Mouse (Mus musculus) granulocyte monocyte progenitor cell, adult 5-6 weeks (primary cell): ENCODE results near the gene Gpd2. TPM values are rescaled to one million over a fixed set of nuclear protein-coding genes. Genes with fewer than 3 reads are reported as not detected.
A peak's percentile ranks its signal among the peaks of the same experiment; 100 is the strongest.

Source experiments
- ATAC-seq: replicated peaks from 2 replicates; pipeline ENCODE4 v1.8.0; 2016; ENCODE audit warnings: mild to moderate bottlenecking, moderate TSS enrichment, inconsistent platforms; ENCODE audit not compliant: poor library complexity, severe bottlenecking
- total RNA-seq, 2 experiments: library from RNA; stranded (forward) in 1 of 2; stranded (reverse) in 1 of 2; fragments of 200-712, 200-1000 nt in 1 of 2; fragments of >200 nt in 1 of 2; fragmentation: Nextera tagmentation in 1 of 2; gene quantifications; 2 replicates each; pipeline ENCODE4 v1.2.3; 2014 to 2017

Gpd2 gene
- total RNA-seq, 2 experiments from 2014 or later = 19.2 to 31.1 TPM

GRCm38 (mm10) chr2:57287986-57288385, 50.6 kb downstream of the Gpd2 start:
- no peak for ATAC-seq

- ATAC-seq = no peak
Measured at GRCm38 (mm10) chr2:57293571-57293970, 56.1 kb downstream of the Gpd2 start.

- ATAC-seq = peak; percentile 7; the same call in 1 of the 2 replicates
Measured at GRCm38 (mm10) chr2:57296069-57296468, 58.6 kb downstream of the Gpd2 start.

- ATAC-seq = no peak
Measured at GRCm38 (mm10) chr2:57297226-57297625, 59.8 kb downstream of the Gpd2 start.

- peak; percentile 30 for ATAC-seq
Measured at GRCm38 (mm10) chr2:57301539-57301938, 64.1 kb downstream of the Gpd2 start.

- ATAC-seq = no peak
Measured at GRCm38 (mm10) chr2:57304212-57304611, 66.8 kb downstream of the Gpd2 start.

GRCm38 (mm10) chr2:57312268-57312797, 74.9 kb downstream of the Gpd2 start:
- no peak for ATAC-seq

GRCm38 (mm10) chr2:57316055-57316454, 78.6 kb downstream of the Gpd2 start:
- peak; percentile 88 for ATAC-seq

- no peak for ATAC-seq
Measured at GRCm38 (mm10) chr2:57318336-57318735, 80.9 kb downstream of the Gpd2 start.

- no peak for ATAC-seq
Measured at GRCm38 (mm10) chr2:57326091-57326490, 88.7 kb downstream of the Gpd2 start.

- no peak for ATAC-seq
Measured at GRCm38 (mm10) chr2:57329327-57329726, 91.9 kb downstream of the Gpd2 start.

- ATAC-seq = peak; percentile 93
Measured at GRCm38 (mm10) chr2:57330812-57331211, 93.4 kb downstream of the Gpd2 start.

- ATAC-seq = peak; percentile 84
Measured at GRCm38 (mm10) chr2:57331266-57331665, 93.8 kb downstream of the Gpd2 start.

- no peak for ATAC-seq
Measured at GRCm38 (mm10) chr2:57333481-57333880, 96.0 kb downstream of the Gpd2 start.

- no peak for ATAC-seq
Measured at GRCm38 (mm10) chr2:57335397-57335796, 98.0 kb downstream of the Gpd2 start.

GRCm38 (mm10) chr2:57338779-57339178, 101.3 kb downstream of the Gpd2 start:
- ATAC-seq = no peak

GRCm38 (mm10) chr2:57342910-57343309, 105.5 kb downstream of the Gpd2 start:
- ATAC-seq = no peak

- no peak for ATAC-seq
Measured at GRCm38 (mm10) chr2:57350615-57351014, 113.2 kb downstream of the Gpd2 start.

- ATAC-seq = no peak
Measured at GRCm38 (mm10) chr2:57353722-57354432, 116.4 kb downstream of the Gpd2 start.

GRCm38 (mm10) chr2:57354848-57355247, 117.4 kb downstream of the Gpd2 start:
- no peak for ATAC-seq

- ATAC-seq = peak; percentile 88
Measured at GRCm38 (mm10) chr2:57356222-57356822, 118.9 kb downstream of the Gpd2 start.

GRCm38 (mm10) chr2:57362503-57362902, 125.1 kb downstream of the Gpd2 start:
- ATAC-seq = peak; percentile 66
